Mouse (Mus musculus): ENCODE measurements around the gene Fbxo7. TPM values are rescaled to one million over a fixed set of nuclear protein-coding genes. Genes with fewer than 3 reads are reported as not detected.
A peak's percentile ranks its signal among the peaks of the same experiment; 100 is the strongest.

The Fbxo7 gene
- polyA plus RNA-seq, 1 experiment from 2014 or later: 20.2 TPM

DNA sequence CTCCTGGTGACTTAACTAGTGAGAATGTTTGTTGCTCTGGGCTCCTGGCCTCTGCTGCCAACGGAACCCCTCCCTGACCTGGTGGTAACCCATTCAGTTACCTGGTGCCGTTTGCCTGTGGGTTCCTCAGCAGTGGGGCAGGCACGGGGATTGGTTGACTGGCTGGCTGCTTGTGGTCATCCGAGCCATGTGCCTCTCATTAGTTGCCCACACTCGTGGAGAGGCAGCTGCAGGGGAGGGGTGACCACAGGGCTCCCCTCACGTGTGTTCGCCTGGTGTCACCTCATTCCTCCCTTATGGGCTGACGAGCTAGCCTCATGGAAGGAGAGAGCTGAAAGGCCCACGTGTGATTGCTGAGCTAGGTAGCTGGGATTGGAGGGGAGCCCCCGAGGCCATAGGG is 46.1 kb downstream of the Fbxo7 start:
- no peaks in the 10 kb centered on the region for H3K9me3 ChIP-seq (ENCODE audit: low read length)
- ATAC-seq (no peak), DNase-seq (ENCODE audit: low spot score) (no peak)
- H3K9ac ChIP-seq (replicated peaks; ENCODE audit: low read depth): no peak overlapping the region
- H3K36me3 ChIP-seq (ENCODE audit: insufficient read depth, low read length): no peaks in the 10 kb centered on the region
- H3K27ac ChIP-seq (ENCODE audit: low read length): no peak overlapping the region
- 70% methylated on average over 10 of the region's 10 CpGs for WGBS
- TF ChIP-seq EP300 (IDR thresholded peaks at IDR 0.05) (no peak), CTCF (IDR thresholded peaks at IDR 0.05) (no peak)
- H3K27me3 ChIP-seq (replicated peaks; ENCODE audit: insufficient read depth, low read length): no peaks in the 10 kb centered on the region
- no peak overlapping the region for H3K4me3 ChIP-seq (ENCODE audit: low read depth, low read length)
- no peak overlapping the region for H3K4me2 ChIP-seq (replicated peaks; ENCODE audit: low read depth, low read length)
- no peaks in the 10 kb centered on the region for H3K4me1 ChIP-seq (ENCODE audit: insufficient read depth, low read depth, low read length)

DNA sequence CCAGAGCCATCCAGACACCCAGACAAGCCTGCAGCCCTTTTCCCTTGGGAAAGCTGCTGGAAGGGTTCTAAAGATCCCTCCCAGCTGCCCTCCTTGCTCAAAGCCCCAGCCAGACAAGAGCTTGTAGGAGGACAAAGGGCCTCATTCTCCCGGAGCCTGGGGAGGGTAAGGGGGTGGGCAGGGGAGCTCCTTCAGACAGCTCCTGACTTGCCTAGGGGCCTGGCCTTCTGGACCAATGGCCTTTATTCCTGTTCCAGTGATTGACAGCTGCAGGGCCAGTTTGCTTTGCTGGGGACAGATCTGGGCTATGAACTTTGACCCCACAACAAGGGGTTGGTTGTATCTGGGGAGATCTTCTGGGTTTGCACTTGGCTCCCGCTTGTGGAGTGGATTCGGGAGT is 47.6 kb downstream of the Fbxo7 start:
- H3K4me3 ChIP-seq (ENCODE audit: low read depth, low read length): no peak overlapping the region
- 37% methylated on average over 3 of the region's 3 CpGs for WGBS
- H3K4me1 ChIP-seq (ENCODE audit: insufficient read depth, low read depth, low read length): no peaks in the 10 kb centered on the region
- no peak for TF ChIP-seq EP300 (IDR thresholded peaks at IDR 0.05)
- no peak for TF ChIP-seq CTCF (IDR thresholded peaks at IDR 0.05)
- no peak overlapping the region for H3K9ac ChIP-seq (replicated peaks; ENCODE audit: low read depth)
- DNase-seq (ENCODE audit: low spot score): no peak
- H3K4me2 ChIP-seq (replicated peaks; ENCODE audit: low read depth, low read length): no peak overlapping the region
- H3K27me3 ChIP-seq (replicated peaks; ENCODE audit: insufficient read depth, low read length): no peaks in the 10 kb centered on the region
- H3K9me3 ChIP-seq (ENCODE audit: low read length): no peaks in the 10 kb centered on the region
- no peak overlapping the region for H3K27ac ChIP-seq (ENCODE audit: low read length)
- no peak for ATAC-seq
- H3K36me3 ChIP-seq (ENCODE audit: insufficient read depth, low read length): no peaks in the 10 kb centered on the region

DNA sequence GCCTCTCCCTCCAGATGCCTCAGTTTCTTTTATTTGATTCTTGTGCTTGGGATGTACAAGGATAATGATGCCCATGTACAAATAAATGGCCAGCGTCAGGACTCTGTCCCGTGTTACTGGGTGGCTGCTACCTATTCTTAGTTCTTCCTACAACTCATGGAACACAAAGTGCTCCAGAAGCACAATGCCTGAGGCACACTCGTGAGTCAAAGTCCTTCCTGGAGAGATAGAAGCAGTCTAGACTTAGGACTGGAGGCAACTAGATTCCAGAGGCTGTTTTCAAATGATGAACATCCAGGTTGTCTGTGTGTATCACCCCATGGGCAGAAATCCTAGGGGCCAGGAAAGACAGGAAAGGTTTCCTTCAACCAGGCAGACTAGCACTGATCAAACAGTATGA is 49.0 kb downstream of the Fbxo7 start:
- no peak for DNase-seq (ENCODE audit: low spot score)
- no peak for ATAC-seq
- Histone ChIP-seq H3K27ac (ENCODE audit: low read length) (no peak overlapping the region), H3K4me3 (ENCODE audit: low read depth, low read length) (no peak overlapping the region), H3K27me3 (replicated peaks; ENCODE audit: insufficient read depth, low read length) (no peaks in the 10 kb centered on the region), H3K36me3 (ENCODE audit: insufficient read depth, low read length) (no peaks in the 10 kb centered on the region), H3K4me2 (replicated peaks; ENCODE audit: low read depth, low read length) (no peak overlapping the region), H3K9me3 (ENCODE audit: low read length) (no peaks in the 10 kb centered on the region), H3K4me1 (ENCODE audit: insufficient read depth, low read depth, low read length) (no peaks in the 10 kb centered on the region), H3K9ac (replicated peaks; ENCODE audit: low read depth) (no peak overlapping the region)
- TF ChIP-seq EP300 (IDR thresholded peaks at IDR 0.05) (no peak), CTCF (IDR thresholded peaks at IDR 0.05) (no peak)
- 87% methylated on average over 3 of the region's 3 CpGs for WGBS

DNA sequence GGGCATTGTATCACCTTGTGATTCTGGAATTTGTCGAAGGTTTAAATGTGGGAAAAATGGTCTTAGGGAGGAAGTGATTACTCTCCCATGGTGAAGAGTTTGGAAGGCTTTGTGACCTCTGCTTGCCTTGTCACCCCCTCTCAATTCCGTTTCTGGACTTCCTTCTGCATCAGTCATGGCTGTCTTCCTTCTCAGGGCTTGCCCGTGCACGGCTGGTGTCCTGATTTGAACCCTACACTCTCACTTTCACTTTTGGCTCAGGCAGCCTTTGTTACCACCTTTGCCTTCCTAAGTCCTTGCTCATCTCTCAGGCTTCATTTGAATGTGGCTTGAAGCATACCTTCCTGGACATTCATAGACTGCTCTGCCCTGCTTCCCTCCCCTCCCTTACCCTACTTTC is 52.4 kb downstream of the Fbxo7 start:
- no peak overlapping the region for H3K4me3 ChIP-seq (ENCODE audit: low read depth, low read length)
- H3K4me1 ChIP-seq (ENCODE audit: insufficient read depth, low read depth, low read length): no peaks in the 10 kb centered on the region
- no peak overlapping the region for H3K4me2 ChIP-seq (replicated peaks; ENCODE audit: low read depth, low read length)
- TF ChIP-seq CTCF (IDR thresholded peaks at IDR 0.05): no peak
- no peak for TF ChIP-seq EP300 (IDR thresholded peaks at IDR 0.05)
- H3K36me3 ChIP-seq (ENCODE audit: insufficient read depth, low read length): no peaks in the 10 kb centered on the region
- no peaks in the 10 kb centered on the region for H3K9me3 ChIP-seq (ENCODE audit: low read length)
- no peaks in the 10 kb centered on the region for H3K27me3 ChIP-seq (replicated peaks; ENCODE audit: insufficient read depth, low read length)
- no peak for ATAC-seq
- 60% methylated on average over 4 of the region's 4 CpGs for WGBS
- no peak overlapping the region for H3K27ac ChIP-seq (ENCODE audit: low read length)
- DNase-seq (ENCODE audit: low spot score): no peak
- no peak overlapping the region for H3K9ac ChIP-seq (replicated peaks; ENCODE audit: low read depth)

DNA sequence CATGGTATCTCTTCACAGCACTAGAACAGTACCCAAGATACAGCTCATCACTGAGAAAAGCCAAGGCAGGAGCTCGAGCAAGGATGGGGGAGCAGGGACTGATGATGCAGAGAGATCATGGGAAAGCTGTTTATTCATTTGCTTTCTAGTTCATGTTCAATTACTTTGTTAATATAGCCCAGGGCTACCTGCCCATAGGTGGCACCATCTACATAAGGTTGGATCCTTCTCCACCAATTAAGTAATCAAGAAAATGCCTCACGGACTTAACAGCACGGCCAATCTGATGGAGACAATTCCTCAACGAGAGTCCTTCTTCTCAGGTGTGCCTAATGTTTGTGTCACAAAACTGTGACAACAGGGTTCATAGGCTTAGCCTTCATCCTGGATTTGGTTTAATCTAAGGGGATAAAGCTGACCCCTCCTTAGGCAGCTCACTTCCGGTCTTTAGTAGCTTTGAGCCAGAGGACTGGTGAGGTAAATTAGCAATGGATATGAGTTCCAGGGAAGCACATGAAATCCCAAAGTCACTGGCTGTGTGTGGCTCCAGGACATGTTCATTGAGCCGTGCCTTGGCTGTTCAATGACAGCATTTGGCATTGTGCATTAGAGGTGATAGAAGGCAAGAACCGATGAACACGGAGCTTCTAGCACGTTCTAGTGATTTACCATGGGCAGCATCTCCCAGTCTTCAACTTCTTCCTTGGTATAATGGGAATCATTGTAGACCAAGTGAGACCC is 53.4 kb downstream of the Fbxo7 start:
- WGBS: 73% methylated on average over 9 of the region's 9 CpGs
- Histone ChIP-seq H3K9ac (replicated peaks; ENCODE audit: low read depth) (no peak overlapping the region), H3K27ac (ENCODE audit: low read length) (no peak overlapping the region), H3K27me3 (replicated peaks; ENCODE audit: insufficient read depth, low read length) (no peaks in the 10 kb centered on the region), H3K9me3 (ENCODE audit: low read length) (no peaks in the 10 kb centered on the region), H3K4me1 (ENCODE audit: insufficient read depth, low read depth, low read length) (no peaks in the 10 kb centered on the region), H3K4me2 (replicated peaks; ENCODE audit: low read depth, low read length) (no peak overlapping the region), H3K36me3 (ENCODE audit: insufficient read depth, low read length) (no peaks in the 10 kb centered on the region), H3K4me3 (ENCODE audit: low read depth, low read length) (no peak overlapping the region)
- peak; percentile 44 for DNase-seq (ENCODE audit: low spot score)
- no peak for ATAC-seq
- TF ChIP-seq CTCF (IDR thresholded peaks at IDR 0.05): peak; percentile 59
- TF ChIP-seq EP300 (IDR thresholded peaks at IDR 0.05): no peak

DNA sequence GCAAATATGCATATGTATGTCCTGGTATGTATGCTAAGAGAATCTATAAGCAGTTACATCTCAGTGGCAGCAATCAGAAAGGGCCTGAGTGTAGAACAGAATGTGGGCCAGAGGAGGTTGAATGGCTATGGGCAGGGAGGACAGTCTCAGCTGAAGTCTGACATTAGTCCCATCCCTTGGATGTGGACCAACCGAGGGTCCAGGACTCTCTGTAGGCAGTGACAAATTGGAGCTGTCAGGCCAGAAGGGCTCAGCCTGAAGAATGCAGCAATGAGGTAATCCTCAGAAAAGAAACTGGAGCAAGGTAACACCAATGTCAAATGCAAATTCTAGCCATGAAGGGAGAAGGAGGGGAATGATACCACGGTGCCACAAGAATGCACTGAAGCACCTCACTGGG is 55.5 kb downstream of the Fbxo7 start:
- Histone ChIP-seq H3K36me3 (ENCODE audit: insufficient read depth, low read length) (no peaks in the 10 kb centered on the region), H3K9ac (replicated peaks; ENCODE audit: low read depth) (no peak overlapping the region), H3K4me3 (ENCODE audit: low read depth, low read length) (no peak overlapping the region), H3K4me1 (ENCODE audit: insufficient read depth, low read depth, low read length) (no peaks in the 10 kb centered on the region), H3K9me3 (ENCODE audit: low read length) (no peaks in the 10 kb centered on the region), H3K27ac (ENCODE audit: low read length) (no peak overlapping the region), H3K4me2 (replicated peaks; ENCODE audit: low read depth, low read length) (no peak overlapping the region), H3K27me3 (replicated peaks; ENCODE audit: insufficient read depth, low read length) (no peaks in the 10 kb centered on the region)
- DNase-seq (ENCODE audit: low spot score): no peak
- WGBS: 85% methylated on average over 2 of the region's 2 CpGs
- TF ChIP-seq EP300 (IDR thresholded peaks at IDR 0.05) (no peak), CTCF (IDR thresholded peaks at IDR 0.05) (no peak)
- no peak for ATAC-seq

DNA sequence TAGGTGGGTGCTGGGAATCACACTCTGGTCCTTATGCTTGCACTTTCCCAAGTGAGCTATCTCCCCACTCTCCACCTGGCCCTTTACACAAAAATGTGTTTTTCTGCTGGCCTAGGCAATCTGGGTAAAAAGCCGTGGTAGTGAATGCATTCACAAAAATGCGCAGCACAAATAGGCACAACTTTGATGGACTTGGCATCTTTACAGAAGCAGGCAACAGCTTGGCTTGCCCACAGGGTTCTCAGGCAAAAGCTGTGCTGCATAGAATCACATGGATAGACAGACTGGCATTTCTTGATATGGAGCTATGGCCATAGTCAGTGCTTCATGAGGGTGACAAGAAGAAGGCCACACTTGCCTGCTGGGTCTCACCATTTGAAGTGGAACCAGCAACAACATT is 57.0 kb downstream of the Fbxo7 start:
- H3K4me2 ChIP-seq (replicated peaks; ENCODE audit: low read depth, low read length): no peak overlapping the region
- H3K36me3 ChIP-seq (ENCODE audit: insufficient read depth, low read length): no peaks in the 10 kb centered on the region
- H3K9ac ChIP-seq (replicated peaks; ENCODE audit: low read depth): no peak overlapping the region
- no peak overlapping the region for H3K27ac ChIP-seq (ENCODE audit: low read length)
- no peaks in the 10 kb centered on the region for H3K27me3 ChIP-seq (replicated peaks; ENCODE audit: insufficient read depth, low read length)
- no peak for ATAC-seq
- H3K4me3 ChIP-seq (ENCODE audit: low read depth, low read length): no peak overlapping the region
- DNase-seq (ENCODE audit: low spot score): no peak
- 91% methylated on average over 2 of the region's 2 CpGs for WGBS
- TF ChIP-seq EP300 (IDR thresholded peaks at IDR 0.05) (no peak), CTCF (IDR thresholded peaks at IDR 0.05) (no peak)
- no peaks in the 10 kb centered on the region for H3K9me3 ChIP-seq (ENCODE audit: low read length)
- H3K4me1 ChIP-seq (ENCODE audit: insufficient read depth, low read depth, low read length): no peaks in the 10 kb centered on the region

Measured in lung, postnatal 0 days (tissue).